Comparison of ENCODE assay signal across 9 mouse cellular contexts in genomic region chr11:88459946-88460736, GRCm38 (mm10).
DNase-seq lines count a peak whose midpoint lies in the region; ATAC-seq lines count a peak whose summit lies in the region.
"Had no signal": no experiment of that assay in that cellular context is flagged by ENCODE, and none has a peak within 500 bp of the region (broad histone marks: within the 10 kb centered on the region; RNA-seq: fewer than 3 reads in every experiment).

No protein-coding gene starts in this region.

- H3K27ac ChIP-seq in embryonic facial prominence, embryonic 15.5 days (replicated peaks): peak overlapping the region; percentile 22; the same call in 1 of the 2 replicates
- peak overlapping the region; percentile 86 for H3K27ac ChIP-seq in hindbrain, embryonic 14.5 days

- H3K27me3 ChIP-seq in embryonic facial prominence, embryonic 15.5 days: no peaks in the 10 kb centered on the region
- H3K27me3 ChIP-seq in hindbrain, embryonic 14.5 days (ENCODE audit: control insufficient read depth, insufficient read depth, low read length): no peaks in the 10 kb centered on the region

- H3K9ac ChIP-seq in embryonic facial prominence, embryonic 15.5 days: no peak overlapping the region
- no peak overlapping the region for H3K9ac ChIP-seq in hindbrain, embryonic 14.5 days

- no peak overlapping the region for H3K4me2 ChIP-seq in embryonic facial prominence, embryonic 15.5 days (replicated peaks)
- no peak overlapping the region; the same call in 1 of the 2 replicates for H3K4me2 ChIP-seq in hindbrain, embryonic 14.5 days (replicated peaks)

- H3K9me3 ChIP-seq in embryonic facial prominence, embryonic 15.5 days (replicated peaks): no peaks in the 10 kb centered on the region
- no peaks in the 10 kb centered on the region for H3K9me3 ChIP-seq in hindbrain, embryonic 14.5 days (ENCODE audit: control insufficient read depth, low read length)
- H3K9me3 ChIP-seq: G1E had no signal

- H3K36me3 ChIP-seq in embryonic facial prominence, embryonic 15.5 days: no peaks in the 10 kb centered on the region
- H3K36me3 ChIP-seq in hindbrain, embryonic 14.5 days (replicated peaks; ENCODE audit: control insufficient read depth, insufficient read depth): no peaks in the 10 kb centered on the region

- peak; percentile 64 for DNase-seq in MN1 (ENCODE audit: low spot score)
- DNase-seq in hindbrain, embryonic 14.5 days (ENCODE audit: low spot score): peak; percentile 64
- peak; percentile 25 for DNase-seq in lung, postnatal 14 days
- DNase-seq in gastrocnemius, postnatal 14 days: no peak
- DNase-seq in left cerebral cortex, adult 18-20 months (ENCODE audit: low spot score in 2 of 2): no peak
- no peak for DNase-seq in natural killer cell, adult 2 months (ENCODE audit: low spot score in 2 of 2)
- DNase-seq in testis, postnatal 14 days (ENCODE audit: low spot score): no peak

- ATAC-seq in embryonic facial prominence, embryonic 15.5 days (ENCODE audit: insufficient number of reproducible peaks, low FRiP score, low TSS enrichment, low read depth): no peak
- peak; percentile 44; the same call in 1 of the 2 replicates for ATAC-seq in hindbrain, embryonic 14.5 days (ENCODE audit: low FRiP score)

- intact Hi-C loops in gastrocnemius, postnatal 14 days (cut with DNase I; ENCODE audit: low total_unique reads): no loop called here

- no peak overlapping the region for H3K4me3 ChIP-seq in embryonic facial prominence, embryonic 15.5 days (replicated peaks)
- H3K4me3 ChIP-seq in hindbrain, embryonic 14.5 days (replicated peaks; ENCODE audit: low read length): no peak overlapping the region

- H3K4me1 ChIP-seq in embryonic facial prominence, embryonic 15.5 days: peaks cover 22% of the 10 kb centered on the region
- H3K4me1 ChIP-seq in hindbrain, embryonic 14.5 days (replicated peaks; ENCODE audit: control insufficient read depth, insufficient read depth, low read length): peaks cover 89% of the 10 kb centered on the region

- 41% methylated on average over 19 of the region's 19 CpGs for WGBS in embryonic facial prominence, embryonic 15.5 days
- WGBS in hindbrain, embryonic 14.5 days: 18% methylated on average over 19 of the region's 19 CpGs

Comparison
In these comparisons a context has a peak if more than half of its experiments do, and no peak if none do; other contexts are left out.
1. DNase-seq: peak in MN1 (single experiment), hindbrain, embryonic 14.5 days (single experiment) and lung, postnatal 14 days (single experiment); none in gastrocnemius, postnatal 14 days (single experiment), left cerebral cortex, adult 18-20 months (0 of 2), natural killer cell, adult 2 months (0 of 2) and testis, postnatal 14 days (single experiment).